Mouse (Mus musculus) urinary bladder, adult 2 months (tissue): ENCODE measurements around the gene Kcng1. TPM values are rescaled to one million over a fixed set of nuclear protein-coding genes. Genes with fewer than 3 reads are reported as not detected.

Source experiments
- polyA plus RNA-seq: library from polyadenylated mRNA; depleted of rRNA; stranded (reverse); fragments of >200 nt; gene quantifications from 2 replicates; pipeline ENCODE4 v1.2.3, GENCODE M21; 2012; rRNA removed

Kcng1 gene
- polyA plus RNA-seq, 1 experiment: 3.4 TPM

Other genes with a start within 250 kb of the Kcng1 start
- gene Pard6b, start 200.7 kb downstream of the Kcng1 start, polyA plus RNA-seq: 6.3 and 8.3 TPM in 2 replicates
- 22.3 and 22.4 TPM in 2 replicates for gene Adnp, start 74.6 kb downstream of the Kcng1 start, polyA plus RNA-seq
- gene Gm20716, start 51.4 kb downstream of the Kcng1 start, polyA plus RNA-seq: 30.3 and 39.7 TPM in 2 replicates
- gene Dpm1, start 51.1 kb downstream of the Kcng1 start, polyA plus RNA-seq: 14.9 and 19.4 TPM in 2 replicates
- 7.9 and 9.8 TPM in 2 replicates for gene Mocs3, start 51.1 kb downstream of the Kcng1 start, polyA plus RNA-seq